ENCODE assay signal across 8 mouse cellular contexts in the genomic region with DNA sequence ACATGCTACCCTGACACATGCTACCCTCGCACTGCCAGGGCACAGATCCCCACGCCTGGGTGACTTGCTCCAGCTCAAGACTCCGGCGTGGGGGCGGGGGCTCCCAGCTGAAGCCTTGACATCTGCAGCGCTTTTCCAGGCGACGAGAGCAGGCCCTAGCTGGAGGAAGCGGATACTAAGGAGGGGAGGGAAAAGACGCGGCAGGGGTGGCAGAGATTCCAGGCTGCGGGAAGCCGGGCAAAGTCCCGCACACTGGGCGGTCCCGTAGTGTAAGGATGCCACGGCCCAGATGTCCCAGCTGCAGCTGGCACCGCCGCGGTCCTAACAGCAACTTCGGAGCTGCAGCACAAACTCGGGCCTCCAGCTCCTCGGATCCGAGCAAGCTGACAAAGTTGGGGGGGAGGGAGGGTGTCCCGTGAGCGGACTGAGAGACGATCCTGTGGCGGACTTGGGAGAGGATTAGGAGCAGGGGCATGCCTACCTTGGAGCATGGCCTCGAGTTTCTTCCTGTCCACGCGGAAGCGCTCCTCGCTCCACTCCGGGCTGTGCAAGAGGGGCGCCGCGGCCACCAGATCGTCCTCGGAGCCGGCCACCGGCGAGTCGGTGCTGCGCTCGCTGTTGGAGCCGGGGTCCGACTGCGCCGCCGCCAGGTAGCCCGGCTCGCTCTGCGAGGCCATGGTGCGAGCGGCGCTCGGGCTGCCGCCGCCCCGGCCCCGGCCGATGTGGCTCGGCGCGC. TPM values are rescaled to one million over a fixed set of nuclear protein-coding genes. Genes with fewer than 3 reads are reported as not detected.
DNase-seq lines count a peak whose midpoint lies in the region; ATAC-seq and TF ChIP-seq lines count a peak whose summit lies in the region.

No protein-coding gene starts in this region.

- TF ChIP-seq CTCF in gastrocnemius, adult 2 months (IDR thresholded peaks at IDR 0.05) = no peak

- peak overlapping the region; percentile 88 for H3K4me3 ChIP-seq in gastrocnemius, adult 2 months
- peak overlapping the region; percentile 73 for H3K4me3 ChIP-seq in hindbrain, embryonic 13.5 days
- peak overlapping the region; percentile 77 for H3K4me3 ChIP-seq in midbrain, embryonic 10.5 days
- peak overlapping the region; percentile 71 for H3K4me3 ChIP-seq in stomach, embryonic 15.5 days (replicated peaks)

- H3K27ac ChIP-seq in gastrocnemius, adult 2 months = peak overlapping the region; percentile 92
- H3K27ac ChIP-seq in hindbrain, embryonic 13.5 days = peak overlapping the region; percentile 52; the same call in 1 of the 2 replicates
- H3K27ac ChIP-seq in midbrain, embryonic 10.5 days (replicated peaks) = peak overlapping the region; percentile 84
- peak overlapping the region; percentile 76 for H3K27ac ChIP-seq in stomach, embryonic 15.5 days

- peak; percentile 86 for ATAC-seq in hindbrain, embryonic 13.5 days (ENCODE audit: low FRiP score)
- ATAC-seq in stomach, embryonic 15.5 days (ENCODE audit: insufficient read depth, low FRiP score, low read depth) = peak; percentile 76

- H3K27me3 ChIP-seq in hindbrain, embryonic 13.5 days = peaks cover 30% of the 10 kb centered on the region
- H3K27me3 ChIP-seq in midbrain, embryonic 10.5 days (ENCODE audit: low read depth, poor library complexity, severe bottlenecking) = peaks cover 49% of the 10 kb centered on the region
- peaks cover 12% of the 10 kb centered on the region; the same call in 1 of the 2 replicates for H3K27me3 ChIP-seq in stomach, embryonic 15.5 days (replicated peaks)

- no peaks in the 10 kb centered on the region for H3K36me3 ChIP-seq in hindbrain, embryonic 13.5 days
- no peaks in the 10 kb centered on the region for H3K36me3 ChIP-seq in midbrain, embryonic 10.5 days
- H3K36me3 ChIP-seq in stomach, embryonic 15.5 days = no peaks in the 10 kb centered on the region

- H3K9ac ChIP-seq in hindbrain, embryonic 13.5 days = peak overlapping the region; percentile 78
- peak overlapping the region; percentile 71 for H3K9ac ChIP-seq in stomach, embryonic 15.5 days

- DNase-seq in WW6 (ENCODE audit: low read depth, low spot score) = peak; percentile 40
- peak; percentile 36 to 41 for DNase-seq in cerebellum, postnatal 14 days
- DNase-seq in gastrocnemius, adult 2 months = peak; percentile 86
- DNase-seq in left cerebral cortex, postnatal 4 days = peak; percentile 66
- DNase-seq in midbrain, embryonic 10.5 days (ENCODE audit: low spot score) = peak; percentile 66
- DNase-seq in spleen, adult 12 weeks (ENCODE audit: low spot score) = no peak

- peaks cover 9% of the 10 kb centered on the region for H3K4me1 ChIP-seq in hindbrain, embryonic 13.5 days (replicated peaks)
- H3K4me1 ChIP-seq in midbrain, embryonic 10.5 days = peaks cover 14% of the 10 kb centered on the region
- no peaks in the 10 kb centered on the region for H3K4me1 ChIP-seq in stomach, embryonic 15.5 days

- intact Hi-C loops in gastrocnemius, adult 2 months (cut with DNase I) = no loop called here
- intact Hi-C loops in left cerebral cortex, postnatal 4 days (cut with DNase I) = no loop called here

- no peaks in the 10 kb centered on the region for H3K9me3 ChIP-seq in hindbrain, embryonic 13.5 days
- H3K9me3 ChIP-seq in midbrain, embryonic 10.5 days (replicated peaks) = no peaks in the 10 kb centered on the region
- no peaks in the 10 kb centered on the region for H3K9me3 ChIP-seq in stomach, embryonic 15.5 days

- WGBS in hindbrain, embryonic 13.5 days = 0% methylated on average over 53 of the region's 65 CpGs
- WGBS in midbrain, embryonic 10.5 days = under 1% methylated on average over 65 of the region's 65 CpGs
- under 1% methylated on average over 57 of the region's 65 CpGs for WGBS in stomach, embryonic 15.5 days

- H3K4me2 ChIP-seq in hindbrain, embryonic 13.5 days = peak overlapping the region; percentile 94
- H3K4me2 ChIP-seq in stomach, embryonic 15.5 days = peak overlapping the region; percentile 89

RNA-seq across cellular contexts. Expression of a gene that starts 0.4 kb away (rescaled TPM):
- 1 to 10 TPM; 7.9 to 9.7 TPM for total RNA-seq in gastrocnemius, adult 2 months (2021)
- polyA plus RNA-seq in hindbrain, embryonic 13.5 days (2015; fragmentation: Nextera tagmentation; extraction: Ambion mirVana) = 5.9 TPM in 2 replicates
- total RNA-seq in left cerebral cortex, postnatal 4 days (2021) = 1 to 10 TPM; 6.9 to 7.0 TPM
- polyA plus RNA-seq in midbrain, embryonic 10.5 days (2016; fragmentation: Nextera tagmentation; extraction: Ambion mirVana) = 4.1 and 5.9 TPM in 2 replicates
- polyA plus RNA-seq in stomach, embryonic 15.5 days (2015; fragmentation: Nextera tagmentation; extraction: Ambion mirVana) = 23.1 and 26.9 TPM in 2 replicates
